Mouse (Mus musculus): ENCODE measurements around the gene Sp3. TPM values are rescaled to one million over a fixed set of nuclear protein-coding genes. Genes with fewer than 3 reads are reported as not detected.

The Sp3 gene
- polyA plus RNA-seq, 1 experiment from 2014 or later, result 46.4 TPM

DNA sequence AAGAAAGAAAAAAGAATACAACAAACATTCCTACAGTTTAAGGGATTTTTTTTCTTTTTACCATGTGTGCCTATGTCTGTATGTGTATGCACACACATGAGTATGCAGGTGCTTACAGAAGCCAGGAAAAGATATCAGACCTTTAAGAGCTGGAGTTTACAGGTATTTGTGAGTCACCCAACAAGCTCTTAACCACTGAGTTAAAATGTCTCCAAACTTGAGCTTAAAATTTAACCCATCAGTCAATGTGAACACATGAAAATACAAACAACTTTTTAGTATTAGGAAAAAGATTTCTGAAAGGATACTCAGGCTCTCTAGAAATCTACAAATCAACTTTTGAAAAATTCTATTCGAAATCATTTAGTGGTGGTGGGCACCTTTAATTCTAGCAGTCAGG lies 11.7 kb downstream of the Sp3 start:
- no peaks in the 10 kb centered on the region for H3K9me3 ChIP-seq
- no peaks in the 10 kb centered on the region for H3K4me1 ChIP-seq
- peaks cover 86% of the 10 kb centered on the region for H3K36me3 ChIP-seq (replicated peaks)
- no peak overlapping the region for H3K27ac ChIP-seq
- H3K27me3 ChIP-seq (ENCODE audit: poor library complexity, severe bottlenecking), result no peaks in the 10 kb centered on the region
- no peak overlapping the region for H3K4me3 ChIP-seq
- WGBS, result 92% methylated on average over 1 of the region's 1 CpGs
- DNase-seq (ENCODE audit: extremely low spot score, low spot score), result no peak

- H3K36me3 ChIP-seq (replicated peaks), result peaks cover 89% of the 10 kb centered on the region
- 94% methylated on average over 2 of the region's 2 CpGs for WGBS
- no peaks in the 10 kb centered on the region for H3K27me3 ChIP-seq (ENCODE audit: poor library complexity, severe bottlenecking)
- no peak for DNase-seq (ENCODE audit: extremely low spot score, low spot score)
- H3K4me1 ChIP-seq, result no peaks in the 10 kb centered on the region
- H3K9me3 ChIP-seq, result peaks cover 7% of the 10 kb centered on the region; the same call in 1 of the 2 replicates
- no peak overlapping the region for H3K27ac ChIP-seq
- H3K4me3 ChIP-seq, result no peak overlapping the region
Measured at GRCm38 (mm10) chr2:72965450-72965849, 14.8 kb downstream of the Sp3 start.

DNA sequence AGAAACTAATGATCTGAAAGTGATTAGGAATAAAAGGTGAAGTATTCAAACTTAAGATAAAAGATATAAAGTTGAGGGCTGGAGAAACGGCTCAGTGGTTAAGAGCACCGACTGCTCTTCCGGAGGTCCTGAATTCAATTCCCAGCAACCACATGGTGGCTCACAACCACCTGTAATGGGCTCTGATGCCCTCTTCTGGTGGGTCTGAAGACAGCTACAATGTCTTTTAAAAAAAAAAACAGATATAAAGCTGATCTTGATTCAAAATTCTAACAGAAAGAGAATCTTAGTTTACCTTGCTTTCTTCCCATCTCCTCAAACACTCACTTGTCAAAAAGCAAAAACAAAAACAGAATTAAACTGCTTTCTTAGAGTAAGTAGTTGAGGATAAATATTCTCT lies 23.8 kb downstream of the Sp3 start:
- no peak overlapping the region for H3K27ac ChIP-seq
- no peak for DNase-seq (ENCODE audit: extremely low spot score, low spot score)
- H3K4me1 ChIP-seq, result no peaks in the 10 kb centered on the region
- peaks cover 6% of the 10 kb centered on the region; the same call in 1 of the 2 replicates for H3K9me3 ChIP-seq
- no peaks in the 10 kb centered on the region for H3K27me3 ChIP-seq (ENCODE audit: poor library complexity, severe bottlenecking)
- 99% methylated on average over 3 of the region's 3 CpGs for WGBS
- H3K4me3 ChIP-seq, result no peak overlapping the region
- H3K36me3 ChIP-seq (replicated peaks), result peaks cover 97% of the 10 kb centered on the region

- Histone ChIP-seq H3K27me3 (ENCODE audit: poor library complexity, severe bottlenecking) (no peaks in the 10 kb centered on the region), H3K4me3 (no peak overlapping the region), H3K27ac (no peak overlapping the region), H3K9me3 (peaks cover 3% of the 10 kb centered on the region; the same call in 1 of the 2 replicates), H3K4me1 (no peaks in the 10 kb centered on the region), H3K36me3 (replicated peaks) (peaks cover 95% of the 10 kb centered on the region)
- no peak for DNase-seq (ENCODE audit: extremely low spot score, low spot score)
- 93% methylated on average over 3 of the region's 3 CpGs for WGBS
Measured at GRCm38 (mm10) chr2:72952979-72953378, 27.3 kb downstream of the Sp3 start.

DNA sequence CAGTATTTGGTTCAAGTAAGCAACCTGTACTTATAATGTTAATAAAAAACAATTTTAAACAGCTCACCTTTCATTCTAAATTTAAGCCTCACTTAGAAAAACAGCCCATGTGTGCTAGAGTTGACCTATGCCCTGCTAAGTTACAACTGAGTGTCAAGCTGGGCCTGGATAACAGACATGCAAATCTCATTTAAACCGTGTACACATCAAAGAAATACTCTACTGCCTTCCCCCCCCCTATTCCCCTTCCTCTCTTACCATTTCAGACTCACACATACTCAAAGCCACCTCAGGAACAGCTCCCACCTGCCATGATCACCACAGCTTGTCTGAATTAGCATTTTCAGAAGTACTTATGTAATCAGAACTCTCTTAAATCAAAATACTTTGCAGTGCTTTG lies 44.3 kb downstream of the Sp3 start:
- DNase-seq (ENCODE audit: extremely low spot score, low spot score), result no peak
- H3K27ac ChIP-seq, result no peak overlapping the region
- WGBS, result 11% methylated on average over 1 of the region's 1 CpGs
- H3K36me3 ChIP-seq (replicated peaks), result peaks cover 54% of the 10 kb centered on the region
- no peaks in the 10 kb centered on the region for H3K27me3 ChIP-seq (ENCODE audit: poor library complexity, severe bottlenecking)
- no peak overlapping the region for H3K4me3 ChIP-seq
- no peaks in the 10 kb centered on the region for H3K9me3 ChIP-seq
- 0 out of 2 replicates have a peak, but pooled peaks cover 6% of the 10 kb centered on the region for H3K4me1 ChIP-seq

DNA sequence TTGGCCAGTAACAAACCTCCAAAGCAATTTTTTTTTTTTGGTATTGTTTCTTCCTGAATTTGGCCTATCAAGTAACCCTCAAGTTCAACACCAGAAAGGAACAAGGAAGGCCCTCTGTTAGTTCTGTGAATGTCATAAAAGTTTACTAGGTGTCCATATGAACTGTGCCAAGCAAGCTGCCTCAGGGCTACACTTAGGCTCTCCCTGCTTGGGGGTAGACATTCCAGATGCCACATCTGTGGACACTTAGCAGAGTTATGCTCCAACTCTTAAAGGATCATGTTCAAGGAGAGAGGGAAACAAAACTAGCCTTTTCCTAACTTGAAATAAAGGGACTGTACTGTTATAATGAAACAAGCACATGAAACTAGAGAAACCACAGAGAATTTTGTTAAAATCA lies 48.1 kb downstream of the Sp3 start:
- Histone ChIP-seq H3K27me3 (ENCODE audit: poor library complexity, severe bottlenecking) (no peaks in the 10 kb centered on the region), H3K4me3 (no peak overlapping the region), H3K9me3 (no peaks in the 10 kb centered on the region), H3K4me1 (0 out of 2 replicates have a peak, but pooled peaks cover 6% of the 10 kb centered on the region), H3K36me3 (replicated peaks) (peaks cover 19% of the 10 kb centered on the region), H3K27ac (no peak overlapping the region)
- DNase-seq (ENCODE audit: extremely low spot score, low spot score), result no peak

- Histone ChIP-seq H3K27me3 (ENCODE audit: poor library complexity, severe bottlenecking) (no peaks in the 10 kb centered on the region), H3K36me3 (replicated peaks) (no peaks in the 10 kb centered on the region), H3K27ac (no peak overlapping the region), H3K4me3 (no peak overlapping the region), H3K9me3 (no peaks in the 10 kb centered on the region), H3K4me1 (no peaks in the 10 kb centered on the region)
- WGBS, result 93% methylated on average over 10 of the region's 10 CpGs
- no peak for DNase-seq (ENCODE audit: extremely low spot score, low spot score)
Measured at GRCm38 (mm10) chr2:72924981-72925380, 55.3 kb downstream of the Sp3 start.

DNA sequence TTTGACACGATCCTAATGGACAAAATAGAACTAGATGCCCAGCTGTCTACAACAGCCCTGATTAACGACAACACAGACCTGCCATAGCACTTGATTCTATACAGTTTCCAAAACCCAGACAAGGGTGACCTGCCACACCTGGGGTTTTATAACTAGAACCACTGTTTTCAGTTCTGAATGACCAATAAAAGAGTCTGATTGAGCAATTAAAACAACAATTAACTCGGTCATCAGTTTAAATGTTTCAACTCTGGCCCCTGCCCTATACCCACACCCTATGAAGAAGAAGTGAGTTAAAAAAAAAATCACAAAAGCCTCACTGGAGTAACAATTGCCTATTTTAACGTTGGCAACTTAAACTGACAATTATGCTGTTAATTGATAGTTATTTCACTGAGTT lies 64.1 kb downstream of the Sp3 start:
- WGBS, result 77% methylated on average over 4 of the region's 4 CpGs
- Histone ChIP-seq H3K36me3 (replicated peaks) (no peaks in the 10 kb centered on the region), H3K9me3 (no peaks in the 10 kb centered on the region), H3K27ac (no peak overlapping the region), H3K4me3 (no peak overlapping the region), H3K4me1 (no peaks in the 10 kb centered on the region), H3K27me3 (ENCODE audit: poor library complexity, severe bottlenecking) (no peaks in the 10 kb centered on the region)
- DNase-seq (ENCODE audit: extremely low spot score, low spot score), result no peak

- no peak for DNase-seq (ENCODE audit: extremely low spot score, low spot score)
- H3K4me3 ChIP-seq, result no peak overlapping the region
- no peaks in the 10 kb centered on the region for H3K27me3 ChIP-seq (ENCODE audit: poor library complexity, severe bottlenecking)
- H3K9me3 ChIP-seq, result no peaks in the 10 kb centered on the region
- H3K4me1 ChIP-seq, result no peaks in the 10 kb centered on the region
- 93% methylated on average over 7 of the region's 7 CpGs for WGBS
- no peak overlapping the region for H3K27ac ChIP-seq
- H3K36me3 ChIP-seq (replicated peaks), result no peaks in the 10 kb centered on the region
Measured at GRCm38 (mm10) chr2:72915245-72915930, 64.9 kb downstream of the Sp3 start.

DNA sequence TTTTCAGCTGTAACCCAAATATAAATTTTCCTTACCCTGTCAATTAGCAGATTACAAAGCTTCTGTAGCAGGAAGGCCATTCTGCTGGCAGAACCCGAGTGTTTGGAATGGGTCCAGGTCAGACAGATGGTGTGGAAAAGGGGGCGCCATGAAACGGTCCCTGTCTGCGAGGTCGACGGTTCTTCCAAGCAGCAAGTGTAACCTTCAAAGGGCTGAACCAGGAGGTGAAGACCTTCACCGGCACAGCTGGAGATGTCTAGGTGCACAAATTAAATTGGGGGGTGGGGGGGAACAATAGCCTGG lies 66.8 kb downstream of the Sp3 start:
- Histone ChIP-seq H3K4me3 (no peak overlapping the region), H3K9me3 (no peaks in the 10 kb centered on the region), H3K27me3 (ENCODE audit: poor library complexity, severe bottlenecking) (no peaks in the 10 kb centered on the region), H3K36me3 (replicated peaks) (no peaks in the 10 kb centered on the region), H3K4me1 (no peaks in the 10 kb centered on the region), H3K27ac (no peak overlapping the region)
- no peak for DNase-seq (ENCODE audit: extremely low spot score, low spot score)
- 95% methylated on average over 7 of the region's 7 CpGs for WGBS

DNA sequence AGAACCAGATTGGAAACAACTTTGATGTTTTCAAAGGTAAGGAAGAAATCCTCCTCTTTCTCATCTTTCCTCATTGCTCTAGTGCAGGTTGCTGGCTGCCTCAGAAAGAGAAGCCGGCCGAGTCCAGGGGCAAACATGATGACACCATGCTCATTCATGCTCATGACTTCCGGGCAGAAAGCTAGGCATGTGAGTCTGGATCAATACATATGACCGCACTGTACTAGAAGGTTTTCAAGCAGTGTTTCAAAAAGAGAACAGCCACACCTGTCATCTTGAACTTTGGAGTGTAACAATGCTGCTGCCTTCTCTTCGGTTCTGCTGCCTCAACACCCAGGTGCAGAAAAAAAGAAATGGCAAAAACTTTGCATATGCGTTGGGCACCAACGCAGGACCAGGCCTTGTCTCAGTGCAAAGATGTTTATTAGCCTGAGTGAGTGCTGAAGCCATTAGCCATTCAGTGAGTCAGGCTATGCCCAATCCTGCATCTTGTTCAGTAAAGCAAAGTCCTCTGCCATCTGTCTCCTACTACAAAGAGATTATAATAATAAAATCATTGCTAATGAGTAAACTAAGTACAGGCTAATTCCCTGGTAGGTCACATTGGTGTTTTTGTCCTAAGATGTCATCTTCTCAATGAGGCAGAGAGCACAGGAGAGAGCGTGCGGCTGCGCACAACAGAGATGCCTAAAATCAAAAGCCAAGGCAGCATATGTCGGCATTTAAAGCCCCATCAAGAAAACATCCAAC lies 67.4 kb downstream of the Sp3 start:
- H3K4me3 ChIP-seq, result no peak overlapping the region
- H3K36me3 ChIP-seq (replicated peaks), result no peaks in the 10 kb centered on the region
- DNase-seq (ENCODE audit: extremely low spot score, low spot score), result no peak
- no peaks in the 10 kb centered on the region for H3K9me3 ChIP-seq
- WGBS, result 94% methylated on average over 11 of the region's 11 CpGs
- H3K27ac ChIP-seq, result no peak overlapping the region
- no peaks in the 10 kb centered on the region for H3K4me1 ChIP-seq
- no peaks in the 10 kb centered on the region for H3K27me3 ChIP-seq (ENCODE audit: poor library complexity, severe bottlenecking)

GRCm38 (mm10) chr2:72911527-72911926 lies 68.7 kb downstream of the Sp3 start:
- no peak overlapping the region for H3K27ac ChIP-seq
- no peak for DNase-seq (ENCODE audit: extremely low spot score, low spot score)
- no peaks in the 10 kb centered on the region for H3K27me3 ChIP-seq (ENCODE audit: poor library complexity, severe bottlenecking)
- 91% methylated on average over 9 of the region's 9 CpGs for WGBS
- no peaks in the 10 kb centered on the region for H3K36me3 ChIP-seq (replicated peaks)
- no peak overlapping the region for H3K4me3 ChIP-seq
- peaks cover 9% of the 10 kb centered on the region for H3K4me1 ChIP-seq
- H3K9me3 ChIP-seq, result no peaks in the 10 kb centered on the region

DNA sequence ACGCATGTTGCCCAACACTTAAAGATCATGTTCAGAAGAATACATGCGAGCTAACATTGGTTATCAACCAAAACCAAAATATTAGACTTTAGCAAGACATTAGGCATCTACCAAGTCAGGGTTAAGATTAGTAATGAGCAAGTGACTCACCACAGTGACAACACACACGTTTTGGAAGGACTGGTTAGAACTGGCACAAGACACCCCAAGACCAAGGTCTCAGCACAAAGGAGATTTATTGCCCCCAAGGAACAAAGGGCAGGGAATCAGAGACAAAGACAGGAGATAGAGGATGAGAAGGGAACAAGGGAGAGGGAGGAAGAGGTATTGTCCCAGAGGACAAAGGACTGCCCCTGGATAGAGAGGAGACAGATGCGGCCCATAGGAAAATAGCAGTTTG lies 71.2 kb downstream of the Sp3 start:
- Histone ChIP-seq H3K4me1 (peaks cover 12% of the 10 kb centered on the region), H3K4me3 (no peak overlapping the region), H3K36me3 (replicated peaks) (no peaks in the 10 kb centered on the region), H3K27ac (no peak overlapping the region), H3K9me3 (no peaks in the 10 kb centered on the region), H3K27me3 (ENCODE audit: poor library complexity, severe bottlenecking) (no peaks in the 10 kb centered on the region)
- 79% methylated on average over 4 of the region's 4 CpGs for WGBS
- DNase-seq (ENCODE audit: extremely low spot score, low spot score), result no peak

Data from forebrain, embryonic 10.5 days (tissue).